Mouse (Mus musculus): ENCODE data around the gene Foxo3. TPM values are rescaled to one million over a fixed set of nuclear protein-coding genes. Genes with fewer than 3 reads are reported as not detected.

Gene Foxo3
- total RNA-seq, 2 experiments from 2014 or later: 45.4 to 48.2 TPM

Other genes starting within 250 kb of the Foxo3 start
- gene Afg1l, start 201.8 kb upstream of the Foxo3 start, total RNA-seq (2021): 10 to 100 TPM; 24.2 to 27.5 TPM
- gene Snx3, start 225.3 kb upstream of the Foxo3 start, total RNA-seq (2021): 100 to 1,000 TPM; 163 to 175 TPM

Measured in adrenal gland, postnatal 10 days (tissue).